8 mouse cellular contexts compared by ENCODE assay signal in the genomic region with DNA sequence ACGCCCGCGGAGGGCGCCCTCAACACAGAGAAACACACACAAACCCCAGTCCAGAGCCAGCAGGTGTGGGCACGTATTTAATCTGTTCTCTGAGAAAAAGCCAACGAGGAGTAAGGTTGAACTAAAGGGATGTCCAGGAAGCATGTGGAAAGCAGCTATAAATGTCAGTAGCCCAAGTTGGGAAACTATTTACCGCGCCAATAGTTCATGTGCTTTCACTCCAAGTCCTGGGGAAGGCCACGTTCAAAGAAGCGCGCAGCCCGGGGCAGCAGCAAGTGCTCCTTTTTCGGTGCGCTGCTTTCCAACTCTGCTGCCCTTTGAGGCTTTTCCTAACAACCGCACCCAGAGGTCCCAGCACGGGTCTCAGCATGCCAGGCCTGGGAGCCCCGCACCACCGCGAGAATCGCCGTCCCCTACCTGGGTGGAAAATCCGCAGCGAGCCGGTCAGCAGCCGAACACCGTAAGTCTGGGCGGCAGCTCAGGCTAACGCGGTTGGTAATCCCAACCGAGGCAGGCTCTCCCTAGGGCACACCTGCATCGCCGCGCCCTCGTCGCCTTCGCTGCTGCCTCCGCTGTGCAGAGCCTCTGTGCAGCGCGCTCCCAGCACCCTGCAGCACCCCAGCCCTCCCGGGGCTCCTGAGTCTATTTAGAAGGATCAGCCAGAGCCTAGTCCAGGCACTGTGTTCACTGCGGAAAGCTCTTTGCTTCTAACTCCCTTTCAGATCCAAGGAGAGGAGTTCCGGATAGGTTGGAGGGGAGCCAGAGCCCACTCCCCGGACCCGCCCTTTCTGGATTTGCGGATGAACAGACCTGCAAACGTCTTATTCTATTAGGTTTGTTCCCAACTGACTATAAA. TPM values are rescaled to one million over a fixed set of nuclear protein-coding genes. Genes with fewer than 3 reads are reported as not detected.
DNase-seq lines count a peak whose midpoint lies in the region; ATAC-seq lines count a peak whose summit lies in the region.

A gene (minus strand): TSS at position 806 of the 856 bp plus-strand sequence.

- H3K9me3 ChIP-seq in midbrain, embryonic 14.5 days (ENCODE audit: control insufficient read depth, low read length) = no peaks in the 10 kb centered on the region

- peak within 1 kb of the TSS; percentile 47 for H3K4me3 ChIP-seq in midbrain, embryonic 14.5 days (replicated peaks; ENCODE audit: low read depth, low read length)

- no peaks in the 10 kb centered on the region for H3K36me3 ChIP-seq in midbrain, embryonic 14.5 days (ENCODE audit: control insufficient read depth, insufficient read depth, low read length)

- ATAC-seq in midbrain, embryonic 14.5 days (ENCODE audit: low FRiP score, low TSS enrichment) = no peak
- no peak for ATAC-seq in inflammation-experienced regulatory T-cells, adult 6 months

- peak within 1 kb of the TSS; percentile 96 for H3K4me2 ChIP-seq in midbrain, embryonic 14.5 days (ENCODE audit: low read length)

- under 1% methylated on average over 46 of the region's 46 CpGs for WGBS in midbrain, embryonic 14.5 days

- H3K9ac ChIP-seq in midbrain, embryonic 14.5 days (replicated peaks; ENCODE audit: low read length) = peak within 1 kb of the TSS; percentile 57

- H3K27ac ChIP-seq in midbrain, embryonic 14.5 days (replicated peaks; ENCODE audit: low read depth, low read length) = no peak within 1 kb of the TSS

- DNase-seq in gastrocnemius, postnatal 10 days = peak; percentile 21
- no peak for DNase-seq in gastrocnemius, postnatal 25 days
- peak; percentile 12 for DNase-seq in urinary bladder, postnatal 14 days (ENCODE audit: low spot score)
- no peak for DNase-seq in urinary bladder, postnatal 10 days (ENCODE audit: low spot score)
- DNase-seq in gonadal fat pad, adult 2 months (ENCODE audit: low read depth) = peak; percentile 76
- no peak for DNase-seq in left cerebral cortex, adult 8-10 months (ENCODE audit: low spot score in 2 of 2)
- DNase-seq in midbrain, embryonic 14.5 days = peak; percentile 63

- H3K27me3 ChIP-seq in midbrain, embryonic 14.5 days (ENCODE audit: control insufficient read depth, insufficient read depth, low read length) = peaks cover 40% of the 10 kb centered on the region

- peaks cover 13% of the 10 kb centered on the region for H3K4me1 ChIP-seq in midbrain, embryonic 14.5 days (ENCODE audit: control insufficient read depth, insufficient read depth, low read length)

RNA-seq across cellular contexts. Expression of the gene that starts here (rescaled TPM):
- total RNA-seq in gastrocnemius, postnatal 10 days (2021) = 1 to 10 TPM; 1.1 to 1.2 TPM
- under 1 TPM; 0.23 to 0.48 TPM for total RNA-seq in gastrocnemius, postnatal 25 days (2021)
- polyA plus RNA-seq in gonadal fat pad, adult 2 months (2012; rRNA removed) = 1.2 and 1.9 TPM in 2 replicates
- total RNA-seq in left cerebral cortex, adult 8-10 months (2022) = 100 to 1,000 TPM; 309 to 345 (median 330) TPM
- polyA plus RNA-seq in midbrain, embryonic 14.5 days (2014; fragmentation: Nextera tagmentation; extraction: Ambion mirVana) = 4.5 and 5.9 TPM in 2 replicates
- polyA plus RNA-seq in inflammation-experienced regulatory T-cells, adult 6 months (2017; shearing (Covaris generic)) = not detected

Comparison
In these comparisons a context has a peak if more than half of its experiments do, and no peak if none do; other contexts are left out.
1. RNA of the gene that starts here (total RNA-seq): 309 to 345 TPM in left cerebral cortex, adult 8-10 months; 1.1 to 1.2 TPM in gastrocnemius, postnatal 10 days and 0.23 to 0.48 TPM in gastrocnemius, postnatal 25 days; every median in the first group is over 100 times any median in the second.
2. DNase-seq: peak in gastrocnemius, postnatal 10 days (single experiment), urinary bladder, postnatal 14 days (single experiment), gonadal fat pad, adult 2 months (single experiment) and midbrain, embryonic 14.5 days (single experiment); none in gastrocnemius, postnatal 25 days (single experiment), urinary bladder, postnatal 10 days (single experiment) and left cerebral cortex, adult 8-10 months (0 of 2).